Mouse (Mus musculus) heart, adult 8-10 months (tissue): Measurements from ENCODE around the gene Pigt. TPM values are rescaled to one million over a fixed set of nuclear protein-coding genes. Genes with fewer than 3 reads are reported as not detected.

Experiments used
- DNase-seq: peaks from one replicate; pipeline ENCODE4 v3.0.0; 2022; ENCODE audit warnings: low spot score
- total RNA-seq, 4 experiments: library from RNA; stranded (reverse); gene quantifications; 2 replicates each; pipeline ENCODE4 v1.2.4; 2022

The Pigt gene
- total RNA-seq = 10 to 100 TPM; 32.0 to 34.8 (median 33.9) TPM

DNA sequence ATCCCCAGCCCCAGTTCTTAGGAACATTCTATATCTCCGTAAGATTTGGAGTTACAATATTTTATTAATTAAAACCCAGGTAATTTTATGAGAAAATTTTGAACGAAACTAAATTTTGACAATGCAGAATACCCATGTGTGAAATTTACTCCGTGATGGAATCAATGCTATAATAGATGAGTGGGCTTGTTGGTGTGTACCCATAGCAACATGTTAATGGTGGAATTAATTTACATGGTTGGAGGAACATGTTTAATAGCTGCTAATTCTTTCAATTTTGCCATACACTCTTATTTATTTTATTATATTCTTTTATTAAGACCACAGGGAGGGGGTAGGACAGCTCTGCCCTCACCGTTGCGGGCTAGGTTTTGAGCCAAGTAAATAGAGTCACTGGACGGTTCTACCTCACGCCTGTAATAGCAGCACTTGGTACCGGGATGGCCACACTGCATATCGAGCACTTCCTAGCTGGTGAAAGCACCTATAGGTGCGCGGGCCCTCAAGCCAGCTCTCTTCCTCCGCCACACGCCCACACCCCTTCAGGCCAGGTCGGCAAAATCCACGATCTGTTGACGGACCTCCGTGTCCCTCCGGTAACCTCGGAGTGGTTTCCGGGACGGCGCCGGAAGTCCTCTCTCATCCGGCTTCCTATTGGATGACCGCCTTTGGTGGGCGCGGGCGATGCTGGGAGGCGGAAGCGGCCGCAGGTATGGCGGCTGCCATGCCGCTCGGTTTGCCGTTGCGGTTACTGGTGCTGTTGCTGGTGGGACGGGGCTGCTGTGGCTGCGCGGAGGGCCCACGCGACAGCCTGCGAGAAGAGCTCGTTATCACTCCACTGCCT, at the start of gene Pigt:
Pigt (plus strand) TSS at position 674 of the 844 bp plus-strand sequence.
- DNase-seq = peak; percentile 92

DNA sequence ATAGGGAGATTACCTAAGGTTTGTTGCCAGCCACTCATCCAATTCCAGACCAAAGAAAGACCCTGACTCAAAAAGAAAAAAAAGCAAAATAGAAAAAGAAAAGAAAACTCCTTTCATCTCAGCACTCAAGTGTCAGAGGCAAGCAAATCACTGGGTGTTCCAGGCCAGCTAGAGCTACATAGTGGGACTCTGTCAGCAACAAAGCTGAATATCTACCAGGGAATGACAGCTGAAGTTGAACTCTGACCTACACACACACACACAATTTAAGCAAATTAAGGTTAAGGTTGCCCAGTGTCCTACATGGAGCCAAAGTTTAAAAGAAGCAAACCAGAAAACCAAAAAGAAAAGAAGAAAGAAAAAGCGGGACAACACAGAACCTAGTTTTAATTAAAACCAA, 49.2 kb upstream of the Pigt start:
- no peak for DNase-seq

DNA sequence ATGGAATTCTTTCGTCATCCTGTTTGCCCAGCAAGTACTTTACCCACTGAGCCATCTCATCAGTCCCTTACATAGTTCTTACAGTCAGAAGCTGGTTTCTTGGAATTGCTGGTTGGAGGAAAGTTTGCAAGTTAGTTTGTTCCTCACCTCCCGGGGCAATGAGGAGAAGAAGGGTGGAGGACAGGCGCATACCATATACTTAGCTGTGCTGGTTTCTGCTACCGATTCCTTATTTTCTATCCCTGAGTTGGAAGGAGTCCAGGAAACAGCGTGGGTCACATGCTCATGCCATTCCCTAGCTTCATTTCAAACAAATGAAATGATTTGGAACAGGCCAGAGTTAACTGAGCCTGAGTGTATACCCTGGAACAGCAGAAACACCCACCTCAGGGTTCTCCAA, 48.4 kb upstream of the Pigt start:
- DNase-seq = no peak

DNA sequence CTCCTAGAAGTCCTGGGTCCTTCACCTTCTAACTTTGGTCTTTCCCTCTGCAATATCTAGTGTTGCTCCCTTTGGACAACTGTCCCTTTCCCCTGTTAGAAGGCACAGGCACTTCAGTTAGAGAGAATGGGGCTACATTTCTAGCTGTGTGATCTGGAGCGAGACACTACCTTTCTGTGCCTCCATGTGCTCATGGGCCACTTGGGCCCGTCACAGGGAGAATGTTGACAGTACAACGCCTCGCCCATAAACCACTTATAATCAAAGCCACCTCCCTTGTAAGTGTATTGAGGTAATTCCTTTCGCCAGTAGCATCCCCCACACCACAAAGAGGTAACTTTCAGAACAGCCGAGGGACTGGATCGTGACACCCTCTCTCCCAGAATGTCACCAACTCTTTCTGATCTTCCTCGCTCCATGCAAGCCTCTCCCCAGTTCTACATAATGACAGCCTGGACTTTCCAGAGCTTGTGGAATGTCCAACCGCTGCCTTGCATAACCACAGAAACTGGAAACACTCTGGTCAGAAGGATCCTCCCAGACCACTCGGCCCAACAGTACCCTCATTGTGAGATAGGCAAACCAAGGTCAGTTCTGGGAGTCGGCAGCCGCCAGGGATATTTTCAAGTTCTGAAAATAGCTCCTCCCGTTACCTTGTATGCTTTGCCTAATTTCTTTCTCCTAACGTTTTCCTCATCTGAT, 47.8 kb upstream of the Pigt start:
- DNase-seq = no peak

DNA sequence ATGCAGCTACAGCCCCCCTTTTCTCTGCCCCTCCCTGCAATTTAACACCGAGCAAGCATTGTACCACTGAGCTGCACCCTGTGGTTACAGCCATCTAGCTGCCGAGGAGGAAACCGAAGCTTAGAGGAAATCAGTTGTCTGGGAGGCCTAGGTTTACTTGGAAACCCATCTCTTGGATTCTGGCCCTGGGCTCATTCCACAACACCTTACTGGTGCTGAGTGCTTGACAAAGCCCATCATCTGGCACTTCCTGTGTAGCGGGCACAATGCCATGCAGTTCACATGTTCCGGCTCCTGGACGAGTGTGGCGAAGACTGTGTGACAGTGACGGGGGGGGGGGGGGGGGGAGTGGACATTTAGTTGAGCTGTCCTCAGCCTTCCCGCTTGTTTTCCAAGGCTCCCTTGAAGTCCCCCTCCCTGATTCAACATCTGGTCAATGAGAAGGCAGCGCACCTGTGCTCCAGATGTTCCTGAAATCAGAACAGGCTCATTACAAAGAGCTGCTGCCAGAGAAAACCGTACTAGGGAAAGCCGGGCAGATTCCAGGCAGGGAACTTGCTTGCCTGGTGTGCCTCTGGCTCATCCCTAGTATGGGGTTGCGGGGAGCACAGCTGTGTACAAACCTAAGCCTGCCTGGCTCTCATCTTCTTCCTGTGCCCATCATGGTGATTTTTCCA, 45.2 kb upstream of the Pigt start:
- peak; percentile 55 for DNase-seq

DNA sequence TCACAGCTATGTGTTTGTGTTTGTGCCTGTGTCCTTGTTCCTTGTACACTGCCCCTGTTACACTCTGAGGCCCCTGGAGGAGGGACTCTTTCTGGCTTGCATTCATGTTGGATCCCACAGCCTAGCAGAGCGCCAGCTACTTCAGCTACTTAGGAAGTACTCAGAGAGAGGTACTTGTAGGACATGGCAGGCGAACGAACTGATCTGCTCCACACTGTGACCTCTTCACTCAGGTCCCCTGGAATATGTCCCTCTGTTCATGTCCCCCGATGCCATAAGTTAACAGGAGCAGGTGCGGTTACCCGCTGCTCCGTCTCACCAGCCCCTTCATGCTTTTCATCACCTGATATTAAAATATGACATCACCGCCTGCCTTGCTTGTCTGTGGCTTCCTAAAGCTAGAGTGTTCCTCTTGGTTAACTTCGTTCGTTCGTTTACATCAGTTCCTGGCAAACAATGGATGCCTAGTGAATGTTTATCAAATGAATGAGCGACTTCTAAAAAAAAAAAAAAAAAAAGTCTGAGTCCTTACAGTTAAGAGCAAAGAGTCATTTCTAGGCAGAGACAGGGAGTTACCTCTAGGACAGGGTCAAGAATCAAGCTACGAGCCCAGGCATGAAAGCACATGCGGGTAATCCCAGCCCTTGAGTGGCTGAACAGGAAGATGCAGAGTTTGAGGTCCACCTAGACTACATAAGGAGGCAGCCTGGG, 44.1 kb upstream of the Pigt start:
- peak; percentile 52 for DNase-seq

DNA sequence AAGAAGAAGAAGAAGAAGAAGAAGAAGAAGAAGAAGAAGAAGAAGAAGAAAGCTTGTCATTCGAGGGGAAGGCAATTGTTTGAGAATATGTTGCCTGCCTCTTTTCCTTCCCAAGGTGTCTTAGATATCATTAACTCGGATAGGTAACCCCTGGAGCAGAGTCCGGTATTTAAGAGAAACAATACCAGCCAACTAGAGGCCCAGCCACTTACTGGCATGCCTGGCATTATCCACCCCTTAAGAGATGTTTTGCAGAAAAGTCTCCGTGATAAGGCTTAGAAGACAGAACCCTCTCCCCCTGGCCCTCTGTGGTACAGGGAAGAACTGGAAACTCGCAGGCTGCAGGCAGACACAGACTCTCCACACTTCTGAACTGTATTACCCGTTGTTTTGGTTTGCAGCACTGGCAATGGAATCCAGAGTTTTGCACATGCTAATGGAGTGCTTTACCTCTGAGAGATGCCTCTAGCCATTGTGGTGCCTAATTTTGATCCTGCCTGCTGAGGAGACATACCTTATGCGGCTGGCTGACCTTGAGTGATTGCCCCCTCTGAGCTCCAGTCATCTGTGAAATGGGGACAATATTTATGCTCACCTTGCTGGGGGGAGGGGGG, 43.3 kb upstream of the Pigt start:
- DNase-seq = no peak

DNA sequence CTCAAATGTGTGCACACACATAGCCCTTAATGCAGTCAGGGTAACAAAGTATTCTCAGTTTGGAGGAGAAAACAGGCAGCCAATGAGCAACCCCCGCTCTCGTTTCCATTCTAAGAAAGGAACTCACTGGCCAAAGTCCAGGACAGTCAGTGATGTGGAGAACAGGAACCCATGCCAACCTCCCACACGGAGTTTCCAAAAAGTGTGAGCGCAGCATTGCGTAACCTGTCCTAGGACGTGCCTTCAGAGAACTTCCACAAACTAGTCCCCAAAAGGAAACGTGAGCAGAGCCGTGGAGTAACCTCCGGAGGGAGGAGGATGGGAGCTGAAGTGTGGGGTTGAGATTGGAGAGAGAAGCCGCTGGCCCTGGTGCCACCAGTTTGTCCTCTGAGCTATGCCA, 42.5 kb upstream of the Pigt start:
- DNase-seq = peak; percentile 90

DNA sequence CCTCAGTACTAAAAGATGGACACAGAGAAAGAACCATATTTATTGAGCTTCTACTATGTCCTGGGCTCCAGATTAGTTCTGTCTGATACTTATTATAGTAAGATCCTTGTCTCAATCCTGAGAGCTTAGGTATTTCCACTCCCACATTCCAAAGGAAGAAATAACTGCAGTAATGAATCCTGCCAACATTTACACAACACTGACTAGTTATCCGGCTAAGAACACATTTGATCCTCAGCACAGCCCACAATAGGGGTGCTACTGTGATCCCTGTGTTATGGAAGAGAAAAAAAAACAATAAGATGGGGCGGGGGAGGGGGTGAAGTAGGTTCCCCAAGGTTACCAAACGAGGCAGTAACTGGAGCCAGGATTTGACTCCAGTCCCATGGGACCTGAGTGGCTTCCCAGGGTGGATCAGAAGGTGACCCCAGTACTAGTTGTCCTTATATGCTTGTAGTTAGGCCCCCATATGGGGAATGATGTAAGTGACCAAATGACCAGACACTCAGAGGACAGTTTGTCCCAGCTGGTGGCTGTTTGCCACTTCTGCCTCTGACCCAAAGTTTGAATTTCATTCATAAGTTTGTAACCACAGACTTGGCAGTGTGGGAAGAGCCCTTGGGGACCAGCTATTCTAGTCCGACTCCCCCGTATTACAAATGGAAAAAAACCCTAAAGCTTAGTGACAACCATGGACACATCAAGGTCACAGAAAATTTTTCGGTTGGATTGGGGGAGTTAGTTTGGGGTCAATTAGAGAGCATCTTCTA, 41.7 kb upstream of the Pigt start:
- peak; percentile 76 for DNase-seq

DNA sequence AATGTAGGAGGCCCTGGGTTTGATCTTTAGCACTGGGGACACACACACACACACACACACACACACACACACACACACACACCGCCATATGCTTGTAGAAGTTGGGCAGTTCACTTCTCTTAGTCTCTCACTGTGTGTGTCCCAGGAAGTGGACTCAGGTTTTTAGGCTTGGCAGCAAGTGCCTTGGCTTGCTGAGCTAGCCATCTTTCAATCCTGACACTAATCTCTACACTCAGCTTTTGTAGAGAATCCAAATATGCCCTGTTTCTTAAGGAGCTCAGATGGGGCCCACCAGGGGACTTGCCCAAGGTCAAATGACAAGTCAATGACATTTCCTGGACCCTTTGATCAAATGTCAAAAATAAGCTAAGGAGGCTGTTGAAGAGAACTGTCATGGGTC, 40.9 kb upstream of the Pigt start:
- no peak for DNase-seq

DNA sequence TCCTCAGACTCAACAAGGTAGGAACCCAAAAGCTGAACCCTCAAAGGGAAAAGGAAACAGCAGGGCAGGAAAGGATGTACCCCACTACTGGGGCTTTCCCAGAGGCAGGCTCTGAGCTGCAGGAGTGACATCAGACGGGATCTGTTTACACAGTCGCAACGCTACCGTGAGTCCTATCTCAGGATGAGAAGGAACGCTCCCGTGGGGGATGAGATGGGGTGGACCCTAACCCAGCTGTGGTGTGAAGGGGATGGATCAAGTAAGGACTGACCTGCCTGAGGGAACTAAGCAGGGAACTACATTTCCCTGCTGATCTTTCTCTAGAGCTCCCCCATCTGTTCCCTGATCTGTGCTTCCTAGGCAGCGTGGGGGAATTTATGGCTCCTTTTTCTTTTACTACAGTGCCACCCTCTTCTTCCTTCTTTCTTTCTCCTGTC, 40.4 kb upstream of the Pigt start, which contains the start of gene Sys1:
Sys1 (plus strand) TSS at position 101 of the 437 bp plus-strand sequence.
- peak; percentile 36 for DNase-seq

DNA sequence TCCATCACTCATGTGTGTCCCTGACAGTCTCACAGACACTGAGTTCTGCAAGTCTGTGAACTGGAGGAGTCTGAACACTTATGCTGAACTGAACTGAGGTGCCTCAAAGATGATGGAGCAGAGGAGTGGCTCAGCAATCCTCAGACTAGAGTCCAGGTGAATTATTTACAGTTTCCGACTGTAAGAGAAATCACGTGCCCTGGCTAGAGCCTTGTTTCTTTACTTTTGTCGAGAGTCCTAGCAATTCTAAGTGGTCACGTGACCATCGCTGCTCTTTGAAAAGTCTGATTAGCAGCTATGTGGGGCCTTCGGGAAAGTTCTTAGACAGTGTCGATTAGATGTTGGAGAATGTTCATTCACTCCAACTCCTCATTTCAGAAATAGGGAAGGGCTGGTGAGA, 39.4 kb upstream of the Pigt start:
- DNase-seq = no peak

DNA sequence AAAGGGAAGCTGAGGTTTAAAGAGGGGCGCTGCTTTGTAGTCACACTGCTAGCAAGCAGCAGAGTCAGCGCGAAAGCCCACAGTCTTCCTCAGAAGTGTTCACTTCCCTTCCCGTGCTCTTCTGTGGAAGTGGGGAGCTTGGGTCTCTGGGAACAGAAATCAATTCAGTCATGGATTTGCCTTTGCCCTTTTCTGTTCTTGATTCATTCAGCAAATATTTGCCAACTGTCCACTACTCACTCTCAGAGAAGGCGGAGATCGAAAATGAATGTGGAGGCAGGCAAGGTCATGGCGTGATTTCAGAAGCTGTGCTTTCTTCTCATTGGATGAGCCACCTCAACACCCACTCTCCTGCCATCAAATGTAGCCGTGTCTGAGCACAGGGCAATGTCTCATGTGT, 38.8 kb upstream of the Pigt start:
- no peak for DNase-seq

DNA sequence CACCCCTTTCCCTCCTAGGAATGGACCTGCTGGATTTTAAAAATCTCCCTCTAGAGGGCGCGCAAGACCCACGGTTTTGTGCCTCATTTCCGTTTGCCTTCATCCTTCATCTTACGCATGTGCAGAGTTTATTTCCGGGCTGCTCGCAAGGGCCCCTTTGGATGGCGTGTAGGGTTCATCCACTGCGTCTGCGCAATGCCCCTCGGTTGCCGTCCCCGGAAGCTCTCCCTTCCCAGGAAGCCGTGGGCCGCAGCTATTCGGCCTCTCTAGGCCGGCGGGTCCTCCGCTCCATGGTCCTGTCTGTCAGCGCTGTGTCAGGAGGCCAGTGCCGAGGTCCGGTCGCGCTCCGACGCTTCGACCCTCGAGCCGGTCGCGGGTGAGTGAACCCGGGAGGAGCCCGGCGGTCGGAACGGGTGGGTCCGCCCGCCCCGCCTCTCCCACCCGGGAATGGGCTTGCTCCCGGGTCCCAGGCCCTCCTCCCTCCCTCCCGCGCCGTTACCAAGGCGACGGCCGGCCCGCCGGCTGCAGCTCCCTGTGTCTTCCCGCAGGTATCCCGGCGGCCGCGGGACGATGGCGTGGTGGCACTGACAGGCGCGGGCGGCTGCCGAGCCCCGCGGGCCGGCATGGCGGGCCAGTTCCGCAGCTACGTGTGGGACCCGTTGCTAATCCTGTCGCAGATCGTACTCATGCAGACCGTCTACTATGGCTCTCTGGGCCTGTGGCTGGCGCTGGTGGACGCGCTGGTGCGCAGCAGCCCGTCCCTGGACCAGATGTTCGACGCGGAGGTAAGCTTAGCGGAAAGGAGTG, 36.4 kb upstream of the Pigt start, which contains the start of gene Gm20458:
Gm20458 (plus strand) TSS at position 223 of the 807 bp plus-strand sequence.
- DNase-seq = peak; percentile 98

DNA sequence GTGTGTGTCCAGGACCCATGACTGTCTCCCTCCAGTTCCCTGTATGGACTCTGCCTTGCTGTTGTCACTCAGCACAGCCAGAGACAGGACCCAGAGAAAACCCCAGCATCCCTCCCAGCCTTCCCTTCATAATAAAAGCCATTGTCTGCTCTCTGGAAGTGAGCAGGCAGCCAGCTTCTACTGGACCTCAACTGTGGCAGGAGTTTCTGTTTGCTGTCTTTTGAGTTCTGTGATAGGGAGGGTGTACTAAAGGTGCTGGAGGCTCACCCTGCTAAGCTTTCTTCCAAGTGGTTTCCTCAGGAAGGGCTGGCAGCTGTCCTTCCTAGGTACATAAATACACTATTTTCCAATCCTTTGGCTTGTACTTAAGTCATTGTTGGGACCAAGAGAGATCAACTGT, 32.2 kb upstream of the Pigt start:
- no peak for DNase-seq

DNA sequence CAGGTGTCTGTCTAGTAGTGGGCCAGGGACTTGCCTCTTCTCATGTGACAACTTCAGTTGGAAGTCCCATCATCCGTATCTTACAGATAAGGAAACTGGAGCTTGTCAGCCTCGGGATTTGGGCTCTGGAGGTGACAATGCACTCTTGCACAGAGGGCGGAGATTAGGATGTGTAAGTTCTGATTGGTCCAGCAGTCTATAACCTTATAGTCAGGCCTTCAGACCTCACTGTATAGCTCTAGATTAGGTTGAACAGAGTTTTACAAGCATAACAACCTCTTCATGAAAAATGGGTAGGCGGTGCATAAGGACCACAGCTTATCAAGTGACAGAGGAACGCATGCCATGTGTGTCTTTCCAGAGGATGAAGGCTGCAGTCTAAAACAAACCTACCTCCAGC, 30.5 kb upstream of the Pigt start:
- DNase-seq = no peak

DNA sequence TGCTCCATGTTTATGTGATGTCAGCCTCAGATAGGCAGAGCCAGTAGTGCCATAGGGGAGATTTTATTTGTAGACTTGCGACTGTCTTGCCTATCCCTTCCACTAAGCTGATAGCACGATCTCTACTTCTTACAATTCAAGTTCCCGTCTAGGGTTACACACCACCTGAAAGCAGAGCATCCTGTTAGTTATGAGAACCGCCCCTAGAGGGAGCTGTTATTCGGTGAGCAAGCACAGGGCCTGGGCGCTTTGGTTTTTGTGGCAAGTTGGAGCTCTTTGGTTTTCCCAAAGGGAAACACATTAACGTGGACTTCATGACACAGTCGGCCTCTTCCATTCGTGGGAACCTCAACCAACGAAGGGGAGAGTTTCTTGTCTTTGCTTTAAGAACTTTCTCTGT, 27.1 kb upstream of the Pigt start:
- DNase-seq = peak; percentile 63

DNA sequence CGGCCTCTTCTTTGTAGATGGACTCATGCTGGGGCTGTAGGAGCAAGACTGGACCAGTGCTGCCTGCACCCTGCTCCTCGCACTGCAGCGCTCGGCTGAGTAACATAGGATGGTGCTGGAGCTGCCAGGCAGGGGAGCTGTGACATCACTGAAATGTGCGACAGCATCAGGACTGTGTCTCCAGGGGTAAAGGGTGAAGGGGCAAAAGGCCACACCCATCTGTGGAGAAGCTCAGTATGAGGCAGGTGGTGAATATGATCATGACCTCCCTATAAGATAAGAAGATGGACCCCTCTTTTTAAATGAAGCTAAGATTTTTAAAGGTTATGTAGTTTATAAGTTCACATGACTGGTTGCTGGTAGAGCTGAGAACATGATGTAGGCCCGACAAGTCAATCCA, 23.7 kb upstream of the Pigt start, which contains the start of gene Trp53tg5:
Trp53tg5 (minus strand) TSS at position 101 of the 400 bp plus-strand sequence.
- no peak for DNase-seq

DNA sequence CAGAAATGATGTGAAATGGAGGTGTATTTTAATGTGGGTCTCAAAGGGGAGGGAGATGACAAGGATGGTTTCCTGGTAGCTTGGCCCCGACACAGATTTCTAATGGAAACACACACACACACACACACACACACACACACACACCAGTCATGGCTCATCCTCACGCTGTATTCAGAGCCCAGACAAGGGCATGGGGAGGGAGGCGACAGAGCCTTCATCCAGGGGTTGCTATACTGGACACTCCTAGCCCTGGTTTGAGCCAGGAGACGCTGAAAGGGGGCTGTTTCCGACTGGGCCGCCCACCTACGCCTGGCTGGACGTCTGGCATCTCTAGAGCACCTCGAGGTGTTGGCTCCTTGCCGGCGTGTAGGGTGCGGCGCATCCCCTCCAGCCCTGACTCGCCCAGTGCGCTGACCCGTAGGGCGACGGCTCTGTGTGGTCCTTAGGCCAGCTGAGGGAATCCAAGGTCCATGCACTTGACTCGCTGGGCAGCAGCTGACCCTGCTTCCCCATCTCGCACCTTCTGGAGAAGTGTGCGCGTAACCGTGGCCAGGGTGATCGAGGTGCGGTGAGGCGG, 11.6 kb upstream of the Pigt start, which contains the start of gene Dbndd2:
Dbndd2 (plus strand) TSS at position 426 of the 577 bp plus-strand sequence.
- peak; percentile 54 for DNase-seq
